Mouse (Mus musculus) A20 (cell line): Measurements from ENCODE around the gene Large1.
"Not testable (repeated sequence)": the region's sequence is repeated elsewhere in the genome, so short reads cannot be mapped to it uniquely, and the experiment has no call there.

Experiments used
- DNase-seq: peaks from one replicate; pipeline ENCODE4 v3.0.0-alpha.2; 2011; ENCODE audit warnings: low read depth, low spot score

The Large1 gene

GRCm38 (mm10) chr8:73017601-73018000, 335.7 kb downstream of the Large1 start:
- no peak for DNase-seq

- DNase-seq = no peak
Measured at GRCm38 (mm10) chr8:73016303-73016702, 337.0 kb downstream of the Large1 start.

GRCm38 (mm10) chr8:73007489-73007888, 345.9 kb downstream of the Large1 start:
- DNase-seq = no peak

- DNase-seq = no peak
Measured at GRCm38 (mm10) chr8:73003858-73004257, 349.5 kb downstream of the Large1 start.

GRCm38 (mm10) chr8:72993831-72994230, 359.5 kb downstream of the Large1 start:
- DNase-seq = no peak

GRCm38 (mm10) chr8:72990425-72990824, 362.9 kb downstream of the Large1 start:
- no peak for DNase-seq

- no peak for DNase-seq
Measured at GRCm38 (mm10) chr8:72982832-72983231, 370.5 kb downstream of the Large1 start.

GRCm38 (mm10) chr8:72955074-72955473, 398.3 kb downstream of the Large1 start:
- no peak for DNase-seq

GRCm38 (mm10) chr8:72941393-72941792, 411.9 kb downstream of the Large1 start:
- DNase-seq = not testable (repeated sequence)

- DNase-seq = no peak
Measured at GRCm38 (mm10) chr8:72919182-72919902, 434.0 kb downstream of the Large1 start.

- DNase-seq = no peak
Measured at GRCm38 (mm10) chr8:72905491-72905890, 447.8 kb downstream of the Large1 start.

GRCm38 (mm10) chr8:72901591-72901990, 451.7 kb downstream of the Large1 start:
- no peak for DNase-seq

- no peak for DNase-seq
Measured at GRCm38 (mm10) chr8:72899321-72899720, 454.0 kb downstream of the Large1 start.

GRCm38 (mm10) chr8:72883033-72883432, 470.3 kb downstream of the Large1 start:
- DNase-seq = no peak

GRCm38 (mm10) chr8:72873411-72873810, 479.9 kb downstream of the Large1 start:
- DNase-seq = no peak

- no peak for DNase-seq
Measured at GRCm38 (mm10) chr8:72846881-72847280, 506.5 kb downstream of the Large1 start.

- no peak for DNase-seq
Measured at GRCm38 (mm10) chr8:72835863-72836262, 517.5 kb downstream of the Large1 start.

GRCm38 (mm10) chr8:72833112-72833511, 520.2 kb downstream of the Large1 start:
- no peak for DNase-seq

GRCm38 (mm10) chr8:72832371-72832770, 521.0 kb downstream of the Large1 start:
- DNase-seq = no peak

GRCm38 (mm10) chr8:72817655-72818349, 535.5 kb downstream of the Large1 start:
- DNase-seq = no peak

- no peak for DNase-seq
Measured at GRCm38 (mm10) chr8:72816679-72817078, 536.7 kb downstream of the Large1 start.

GRCm38 (mm10) chr8:72815681-72816080, 537.7 kb downstream of the Large1 start:
- no peak for DNase-seq

- no peak for DNase-seq
Measured at GRCm38 (mm10) chr8:72812690-72813089, 540.6 kb downstream of the Large1 start.
